Mouse (Mus musculus) frontal cortex, adult 2 months (tissue): ENCODE measurements around the gene Btnl9. TPM values are rescaled to one million over a fixed set of nuclear protein-coding genes. Genes with fewer than 3 reads are reported as not detected.
"Not testable (repeated sequence)": the region's sequence is repeated elsewhere in the genome, so short reads cannot be mapped to it uniquely, and the experiment has no call there.

Source experiments
- DNase-seq, 2 experiments: peaks; one replicate each; pipeline ENCODE4 v3.0.0; 2022; ENCODE audit warnings: low spot score in 1 of 2; ENCODE audit errors: extremely low spot score in 1 of 2
- polyA plus RNA-seq: library from polyadenylated mRNA; depleted of rRNA; stranded (reverse); fragments of >200 nt; gene quantifications from 2 replicates; pipeline ENCODE4 v1.2.3, GENCODE M21; 2012; rRNA removed

The Btnl9 gene
- 0.02 TPM in 1 of 2 replicates, not detected in the other for polyA plus RNA-seq

- no peak for DNase-seq
These were observed at the start of gene Btnl9 for GRCm38 (mm10) chr11:49186955-49187488. Gene Btnl9, minus strand, starts transcription at chr11:49187159.

GRCm38 (mm10) chr11:49235459-49236207 is 48.7 kb upstream of the Btnl9 start:
- DNase-seq, result no peak

DNA sequence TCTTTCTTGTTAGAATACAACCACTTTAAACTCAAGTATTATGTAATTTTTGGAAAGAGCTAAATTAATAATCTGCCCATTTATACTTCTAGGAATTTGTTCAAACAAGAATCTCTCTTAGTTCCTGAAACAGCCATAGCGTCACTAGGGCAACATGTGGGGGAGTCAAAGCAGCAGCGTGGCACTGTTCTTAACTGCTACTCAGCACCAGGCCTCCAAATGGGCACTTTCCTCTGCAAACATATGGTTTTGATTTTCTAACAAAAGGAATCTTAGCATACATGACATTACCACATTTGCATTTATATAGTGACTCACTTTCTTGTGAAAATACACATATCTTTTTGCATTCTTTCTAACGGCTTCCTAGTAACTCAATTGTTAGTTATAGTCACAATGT is 45.8 kb upstream of the Btnl9 start:
- peak; percentile 38 to 63 for DNase-seq

GRCm38 (mm10) chr11:49224455-49224854 is 37.5 kb upstream of the Btnl9 start:
- no peak for DNase-seq

- no peak for DNase-seq
These were observed 32.3 kb upstream of the Btnl9 start for GRCm38 (mm10) chr11:49219271-49219670.

GRCm38 (mm10) chr11:49213505-49213904 is 26.5 kb upstream of the Btnl9 start:
- no peak for DNase-seq

DNA sequence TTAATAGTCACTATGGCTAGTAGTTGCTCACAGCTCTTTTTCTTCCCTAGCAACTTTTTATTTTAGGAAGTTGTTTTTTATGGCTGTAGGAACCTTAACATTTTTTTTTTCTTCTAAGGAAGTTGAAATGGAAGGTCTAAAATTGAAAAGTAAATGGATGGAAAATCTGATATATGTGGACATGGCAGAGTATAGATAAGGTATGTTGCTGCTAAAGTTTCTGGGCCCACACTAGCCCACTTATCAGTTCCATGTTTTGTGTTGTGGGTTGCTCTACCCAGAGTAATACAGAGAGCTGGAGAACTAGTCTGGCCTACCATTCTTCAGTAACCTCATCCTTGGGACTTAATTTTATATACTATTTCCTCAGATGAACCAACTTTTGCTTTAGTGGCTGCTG is 25.6 kb upstream of the Btnl9 start:
- DNase-seq, result no peak

GRCm38 (mm10) chr11:49207495-49207894 is 20.5 kb upstream of the Btnl9 start:
- no peak for DNase-seq

GRCm38 (mm10) chr11:49205080-49205590 is 18.2 kb upstream of the Btnl9 start:
- no peak for DNase-seq

DNA sequence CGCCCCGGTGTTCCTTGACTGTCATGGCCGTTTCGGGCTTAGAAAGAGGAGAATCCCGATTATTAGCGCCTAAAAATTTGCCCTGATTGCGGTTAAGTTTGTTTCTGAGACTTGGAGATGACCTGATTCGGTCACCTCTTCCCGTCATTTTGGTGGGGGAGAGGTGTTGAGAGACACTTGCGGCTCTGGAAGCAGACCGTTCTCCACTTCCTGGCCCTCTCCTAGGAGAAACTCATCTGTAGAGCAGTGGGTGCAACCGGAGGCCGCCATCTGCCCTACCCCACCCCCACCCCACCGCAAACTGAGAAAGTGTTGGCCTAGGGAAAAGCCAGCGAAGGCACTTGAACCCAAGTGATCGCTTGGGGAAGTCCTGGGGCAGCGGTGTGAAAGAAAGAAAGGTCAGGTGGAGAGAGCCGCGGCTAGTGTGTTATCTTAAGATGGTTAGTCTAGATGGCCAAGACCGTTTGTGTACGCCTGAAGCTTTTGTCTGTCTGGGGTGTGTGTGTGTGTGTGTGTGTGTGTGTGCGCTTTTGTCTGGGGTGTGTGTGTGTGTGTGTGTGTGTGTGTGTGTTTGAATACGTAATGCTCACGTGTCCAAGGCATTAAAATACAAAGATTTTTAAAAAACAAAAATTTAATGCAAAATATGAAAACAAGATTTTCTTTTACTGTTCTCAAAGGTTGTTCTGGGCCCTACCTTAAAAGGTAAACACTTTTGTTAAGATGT is 17.0 kb upstream of the Btnl9 start:
- DNase-seq, result peak in 1 of 2 experiments; percentile 45

DNA sequence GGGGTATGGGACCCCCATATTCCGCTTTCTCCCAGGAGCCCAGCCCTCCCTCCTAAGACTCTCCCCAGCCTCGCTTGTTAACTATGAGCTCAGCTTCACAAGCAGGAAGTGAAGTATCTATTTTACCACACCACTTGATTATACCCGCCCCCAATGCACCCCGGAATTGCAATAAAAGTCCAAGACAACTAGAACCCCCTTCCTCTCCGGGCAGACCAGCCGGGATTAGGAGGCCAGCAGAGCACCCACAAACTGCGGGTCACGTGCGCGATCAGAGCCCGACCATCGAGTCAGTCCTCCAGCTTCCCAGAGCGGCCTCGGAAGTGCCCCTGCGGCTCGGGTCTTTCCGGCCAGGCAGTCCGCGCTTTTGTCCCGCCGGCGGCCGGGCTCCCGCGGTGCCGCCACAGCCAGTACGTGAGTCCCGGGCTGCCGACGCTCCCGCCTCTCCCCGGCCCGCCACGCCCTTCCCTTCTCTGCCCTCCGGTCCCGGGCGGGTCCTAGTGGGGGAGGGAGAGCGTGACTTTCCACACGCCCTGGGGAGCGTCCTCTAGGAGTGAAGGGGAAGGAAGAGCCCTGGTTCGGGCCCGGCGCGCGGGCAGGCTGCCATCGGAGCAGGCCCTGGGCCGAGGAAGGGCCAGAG is 16.3 kb upstream of the Btnl9 start, which contains the start of gene Zfp62:
Gene Zfp62, plus strand, starts transcription at position 164 of the 640 bp plus-strand sequence.
- DNase-seq, result peak; percentile 86 to 96

DNA sequence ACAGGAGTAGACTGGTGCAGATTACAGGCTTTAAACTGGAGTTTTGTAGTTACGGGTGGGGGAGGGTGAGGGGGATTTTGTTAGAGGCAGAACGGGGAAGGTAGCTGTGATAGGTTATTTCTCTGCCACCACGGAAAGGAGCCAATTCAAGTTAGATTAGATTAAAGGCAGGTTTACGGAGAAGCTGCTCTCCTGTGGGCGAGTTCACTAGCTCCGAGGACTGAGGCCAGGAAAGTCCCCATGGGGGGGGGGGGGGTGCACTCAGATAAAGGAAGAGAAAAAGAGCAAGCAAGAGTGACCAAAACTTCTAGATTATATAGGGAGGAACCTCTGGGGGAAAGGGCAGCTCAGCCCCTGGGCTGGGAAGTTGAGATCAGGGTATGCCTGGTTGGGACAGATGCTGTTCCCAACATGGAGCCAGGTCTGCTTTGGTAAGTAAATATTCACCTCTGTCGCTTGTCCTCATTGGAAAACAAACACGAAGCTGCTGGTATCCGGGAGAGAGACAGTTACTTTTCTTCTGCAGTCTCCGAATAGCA is 15.6 kb upstream of the Btnl9 start:
- no peak for DNase-seq

DNA sequence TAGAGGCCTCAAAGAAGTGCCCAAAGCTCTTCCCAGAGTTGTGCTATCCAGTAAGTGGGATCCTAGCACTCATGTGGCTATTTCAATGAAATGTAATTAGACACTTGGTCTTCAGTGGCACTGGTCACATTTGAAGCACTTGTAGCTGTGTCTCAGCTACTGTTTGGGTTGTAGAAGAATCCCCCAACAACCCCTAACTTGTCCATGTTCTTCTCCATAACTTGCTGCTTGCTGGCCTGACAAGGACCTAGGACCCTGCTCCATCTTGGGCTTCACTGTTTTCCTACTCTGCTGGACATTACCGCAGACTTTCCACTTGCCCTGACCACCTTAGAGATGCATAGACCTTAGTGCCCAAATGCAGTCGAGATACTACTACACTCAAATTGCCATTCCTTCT is 15.1 kb upstream of the Btnl9 start:
- no peak for DNase-seq

- DNase-seq, result no peak
These were observed 14.2 kb upstream of the Btnl9 start for GRCm38 (mm10) chr11:49201142-49201541.

DNA sequence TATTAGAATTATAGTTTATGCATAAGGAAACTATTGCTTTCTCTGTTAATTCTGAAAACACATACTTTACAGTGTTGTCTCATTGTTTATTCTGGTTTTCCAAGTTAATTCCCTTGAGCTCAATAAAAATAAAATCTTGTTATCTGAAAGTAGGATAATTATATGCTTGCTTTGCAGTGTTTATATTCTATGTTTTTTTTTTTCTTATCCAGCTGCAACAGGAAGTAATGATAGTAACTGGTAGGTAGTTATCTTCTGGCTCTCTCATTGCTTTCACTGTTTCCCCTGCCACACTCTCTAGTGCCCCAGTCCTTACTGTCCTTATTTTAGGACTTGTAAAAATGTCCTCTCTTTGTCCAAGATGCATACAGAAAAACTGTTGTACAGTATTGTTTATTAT is 13.7 kb upstream of the Btnl9 start:
- no peak for DNase-seq

- DNase-seq, result no peak
These were observed 8.9 kb upstream of the Btnl9 start for GRCm38 (mm10) chr11:49195819-49196322.

DNA sequence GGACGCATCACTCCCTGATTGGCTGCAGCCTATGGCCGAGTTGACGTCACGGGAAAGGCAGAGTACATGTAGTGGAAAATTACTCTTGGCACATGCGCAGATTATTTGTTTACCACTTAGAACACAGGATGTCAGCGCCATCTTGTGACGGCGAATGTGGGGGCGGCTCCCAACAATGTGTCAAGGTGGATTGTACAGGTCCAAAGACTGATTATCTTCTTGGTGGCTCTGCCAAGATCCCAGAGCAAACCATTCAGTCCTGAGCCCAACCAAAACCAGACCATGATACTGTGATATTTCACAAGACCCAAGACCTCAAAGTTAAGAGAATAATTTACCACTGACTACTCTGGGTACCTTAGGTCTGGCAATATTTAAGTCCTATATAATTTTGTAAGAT is 7.8 kb upstream of the Btnl9 start:
- DNase-seq, result not testable (repeated sequence)

DNA sequence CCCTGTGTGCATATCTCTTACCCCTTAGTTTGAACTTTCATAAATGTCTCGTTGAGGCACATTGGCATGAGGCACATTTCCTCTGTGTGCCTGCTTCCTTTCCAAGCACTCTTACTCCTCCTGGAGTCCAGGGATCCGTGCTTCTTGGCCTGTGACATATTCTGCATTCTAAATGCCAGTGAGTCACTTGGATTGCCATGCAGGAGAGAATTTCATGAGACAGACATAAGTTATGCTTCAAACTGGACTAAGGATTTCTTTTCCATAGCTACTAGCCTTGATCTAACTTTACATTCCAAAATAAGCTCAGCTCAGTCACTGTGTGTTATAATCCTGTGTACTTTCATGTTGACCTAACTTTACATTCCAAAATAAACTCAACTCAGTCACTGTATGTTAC is 4.1 kb upstream of the Btnl9 start:
- no peak for DNase-seq

- DNase-seq, result peak; percentile 27 to 86
These were observed 2.8 kb upstream of the Btnl9 start for GRCm38 (mm10) chr11:49189737-49190136.

DNA sequence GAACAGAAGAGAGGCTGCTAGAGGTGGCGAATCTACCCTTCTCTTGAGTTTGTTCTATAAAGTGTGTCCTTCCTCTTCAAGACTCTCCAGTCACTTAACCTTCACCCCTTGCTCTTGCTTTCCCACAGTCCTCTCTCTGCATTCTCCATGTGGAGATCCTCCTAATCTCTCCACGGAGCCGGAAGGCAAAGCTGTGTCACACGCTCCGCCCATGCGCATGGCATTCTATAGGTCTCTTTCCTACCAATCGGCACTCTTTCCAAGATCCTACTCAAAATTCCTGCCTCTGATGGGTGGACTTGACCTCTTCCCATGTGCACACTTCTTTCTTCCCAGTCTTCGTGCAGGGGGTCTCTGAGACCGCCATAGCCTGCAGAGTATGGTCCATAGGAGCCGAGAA is 742 bp upstream of the Btnl9 start:
- no peak for DNase-seq
